Mouse (Mus musculus) 3134 (cell line): Measurements from ENCODE around the gene Immp1l.

Experiments
- DNase-seq: peaks from one replicate; pipeline ENCODE4 v3.0.0-alpha.2; 2011; ENCODE audit warnings: low spot score; ENCODE audit not compliant: insufficient read length; ENCODE audit errors: extremely low read depth

Gene Immp1l

DNA sequence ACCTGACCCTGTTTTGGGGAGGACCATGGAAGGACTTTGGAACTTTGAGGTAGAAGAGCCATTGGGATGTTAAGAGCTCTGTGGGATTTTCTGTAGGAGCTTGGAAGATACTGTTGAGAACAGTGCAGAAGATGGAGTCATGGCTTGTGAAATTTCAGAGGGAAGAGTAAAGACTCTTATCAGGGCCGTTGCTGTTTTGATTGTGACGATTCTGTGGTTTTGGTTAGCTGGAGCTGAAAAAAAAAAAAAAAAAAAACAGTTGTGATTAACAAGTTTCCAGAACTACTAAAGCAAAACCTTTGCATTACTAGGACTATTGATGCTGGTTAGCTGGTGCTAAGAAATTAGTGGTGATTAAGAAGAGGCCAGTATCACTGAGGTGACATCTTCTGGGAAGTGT is 104.0 kb downstream of the Immp1l start:
- DNase-seq, result no peak
